Mouse (Mus musculus): Measurements from ENCODE around the gene Golph3l. TPM values are rescaled to one million over a fixed set of nuclear protein-coding genes. Genes with fewer than 3 reads are reported as not detected.

The Golph3l gene
- polyA plus RNA-seq, 1 experiment from 2014 or later: 34.4 TPM

DNA sequence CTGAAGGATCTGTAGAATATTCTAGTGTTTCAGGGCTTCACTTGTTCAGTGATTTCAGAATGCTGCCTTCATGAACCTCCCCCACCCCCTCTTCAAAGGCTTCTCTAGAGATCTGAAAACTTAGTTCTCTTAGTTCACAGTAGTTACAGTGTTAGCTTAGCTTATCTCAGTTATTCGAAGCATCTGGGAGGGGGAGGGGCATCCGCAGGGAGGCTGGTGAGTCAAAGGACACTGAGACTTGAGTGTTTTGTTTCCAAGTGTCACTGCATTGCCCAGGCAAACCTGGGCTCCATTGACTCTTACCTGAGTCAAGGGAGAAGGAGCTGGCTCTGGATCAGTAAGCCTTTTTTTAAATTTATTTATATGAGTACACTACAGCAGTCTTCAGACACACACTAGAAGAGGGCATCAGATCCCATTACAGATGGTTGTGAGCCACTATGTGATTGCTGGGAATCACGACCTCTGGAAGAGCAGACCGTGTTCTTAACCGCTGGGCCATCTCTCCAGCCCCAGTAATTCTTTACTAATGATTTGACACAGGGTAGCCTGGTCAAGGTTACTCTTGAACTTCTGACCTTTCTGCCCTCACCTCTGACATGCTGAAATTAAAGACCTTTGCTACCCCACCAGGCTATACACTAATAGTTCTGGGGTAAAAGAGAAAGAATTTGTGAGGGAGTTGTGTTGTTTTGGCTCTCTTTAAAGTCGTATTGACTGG, 77.5 kb downstream of the Golph3l start:
- ATAC-seq (replicated peaks; ENCODE audit: low FRiP score, low read depth) (no peak), DNase-seq (ENCODE audit: low spot score) (no peak)
- no peaks in the 10 kb centered on the region for H3K27me3 ChIP-seq (ENCODE audit: insufficient read depth, low read length)
- H3K4me2 ChIP-seq (ENCODE audit: low read length): 0 out of 2 replicates have a peak overlapping the region, but pooled peaks have one; percentile 3
- H3K4me3 ChIP-seq (replicated peaks; ENCODE audit: low read depth, low read length): no peak overlapping the region
- TF ChIP-seq CTCF (IDR thresholded peaks at IDR 0.05; ENCODE audit: low read depth): no peak
- WGBS: 24% methylated on average over 6 of the region's 6 CpGs
- peaks cover 45% of the 10 kb centered on the region for H3K4me1 ChIP-seq (replicated peaks; ENCODE audit: insufficient read depth, low read length)
- H3K27ac ChIP-seq: peak overlapping the region; percentile 91
- H3K9me3 ChIP-seq (replicated peaks; ENCODE audit: low read length): no peaks in the 10 kb centered on the region
- no peak overlapping the region for H3K9ac ChIP-seq (ENCODE audit: low read depth, low read length)
- peaks cover 13% of the 10 kb centered on the region; the same call in 1 of the 2 replicates for H3K36me3 ChIP-seq (ENCODE audit: insufficient read depth, low read length)

DNA sequence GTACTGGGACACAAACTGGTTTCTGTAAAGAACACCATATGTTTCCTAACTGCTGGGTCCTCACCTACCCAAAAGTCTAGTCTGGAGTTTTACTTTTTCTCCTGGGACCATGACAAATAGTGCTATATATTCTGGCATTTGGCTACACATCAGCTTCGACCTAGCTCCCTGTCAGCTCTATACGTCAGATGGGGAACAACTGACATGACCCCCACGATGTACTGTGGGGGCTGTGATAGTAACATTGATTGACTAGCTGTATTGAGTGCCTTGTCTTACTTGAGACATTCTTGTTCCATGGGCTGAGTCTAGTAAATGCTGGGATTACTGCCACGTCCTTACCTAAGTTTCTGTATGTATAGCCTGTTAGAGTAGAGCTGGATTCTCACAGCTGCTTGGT, 78.8 kb downstream of the Golph3l start:
- 0 out of 2 replicates have a peak overlapping the region, but pooled peaks have one; percentile 3 for H3K9ac ChIP-seq (ENCODE audit: low read depth, low read length)
- peak; percentile 6; the same call in 1 of the 2 replicates for ATAC-seq (replicated peaks; ENCODE audit: low FRiP score, low read depth)

DNA sequence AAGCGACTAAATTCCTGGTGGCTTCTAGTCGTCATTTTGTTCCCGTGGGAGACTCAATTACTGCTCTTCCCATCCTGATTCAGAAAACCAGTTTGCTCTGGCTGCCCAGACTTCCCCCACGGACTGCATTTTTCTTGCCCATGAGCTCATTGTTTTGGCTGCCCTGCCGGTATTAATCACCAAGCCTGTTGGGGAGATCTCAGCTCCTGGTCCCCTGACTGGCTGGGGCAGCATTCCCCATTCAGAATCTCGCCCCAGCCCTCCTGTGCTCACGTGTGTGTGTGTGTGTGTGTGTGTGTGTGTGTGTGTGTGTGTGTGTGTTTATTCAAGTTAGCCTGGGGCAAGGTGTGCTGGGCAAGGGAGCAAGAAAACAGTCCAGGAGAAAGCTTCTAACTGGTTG, 79.3 kb downstream of the Golph3l start:
- 0 out of 2 replicates have a peak overlapping the region, but pooled peaks have one; percentile 3 for H3K9ac ChIP-seq (ENCODE audit: low read depth, low read length)
- DNase-seq (ENCODE audit: low spot score): peak; percentile 85
- no peaks in the 10 kb centered on the region for H3K27me3 ChIP-seq (ENCODE audit: insufficient read depth, low read length)
- ATAC-seq (replicated peaks; ENCODE audit: low FRiP score, low read depth): peak; percentile 70
- peaks cover 13% of the 10 kb centered on the region; the same call in 1 of the 2 replicates for H3K36me3 ChIP-seq (ENCODE audit: insufficient read depth, low read length)
- no peak for TF ChIP-seq CTCF (IDR thresholded peaks at IDR 0.05; ENCODE audit: low read depth)
- H3K4me2 ChIP-seq (ENCODE audit: low read length): peak overlapping the region; percentile 21; the same call in 1 of the 2 replicates
- peaks cover 46% of the 10 kb centered on the region for H3K4me1 ChIP-seq (replicated peaks; ENCODE audit: insufficient read depth, low read length)
- no peaks in the 10 kb centered on the region for H3K9me3 ChIP-seq (replicated peaks; ENCODE audit: low read length)
- H3K27ac ChIP-seq: peak overlapping the region; percentile 91
- H3K4me3 ChIP-seq (replicated peaks; ENCODE audit: low read depth, low read length): no peak overlapping the region
- 14% methylated on average over 7 of the region's 7 CpGs for WGBS

More for the DNA sequence above, 78.8 kb downstream of the Golph3l start:
- H3K27me3 ChIP-seq (ENCODE audit: insufficient read depth, low read length): no peaks in the 10 kb centered on the region
- peaks cover 13% of the 10 kb centered on the region; the same call in 1 of the 2 replicates for H3K36me3 ChIP-seq (ENCODE audit: insufficient read depth, low read length)
- H3K4me2 ChIP-seq (ENCODE audit: low read length): peak overlapping the region; percentile 21; the same call in 1 of the 2 replicates
- H3K4me1 ChIP-seq (replicated peaks; ENCODE audit: insufficient read depth, low read length): peaks cover 46% of the 10 kb centered on the region
- 40% methylated on average over 4 of the region's 4 CpGs for WGBS
- no peak overlapping the region for H3K4me3 ChIP-seq (replicated peaks; ENCODE audit: low read depth, low read length)
- DNase-seq (ENCODE audit: low spot score): no peak
- no peaks in the 10 kb centered on the region for H3K9me3 ChIP-seq (replicated peaks; ENCODE audit: low read length)
- TF ChIP-seq CTCF (IDR thresholded peaks at IDR 0.05; ENCODE audit: low read depth): no peak
- H3K27ac ChIP-seq: peak overlapping the region; percentile 91

Other genes starting within 250 kb of the Golph3l start
- 22.2 and 23.2 TPM in 2 replicates for gene Setdb1, start 231.7 kb upstream of the Golph3l start, polyA plus RNA-seq (2015; fragmentation: Nextera tagmentation; extraction: Ambion mirVana)
- gene 4930558C23Rik, start 186.1 kb upstream of the Golph3l start, polyA plus RNA-seq (2015; fragmentation: Nextera tagmentation; extraction: Ambion mirVana): 0.22 and 0.26 TPM in 2 replicates
- 21.6 and 26.7 TPM in 2 replicates for gene Arnt, start 154.5 kb upstream of the Golph3l start, polyA plus RNA-seq (2015; fragmentation: Nextera tagmentation; extraction: Ambion mirVana)
- gene Ctsk, start 89.7 kb upstream of the Golph3l start, polyA plus RNA-seq (2015; fragmentation: Nextera tagmentation; extraction: Ambion mirVana): 10.5 and 11.3 TPM in 2 replicates
- gene Ctss, start 62.1 kb upstream of the Golph3l start, polyA plus RNA-seq (2015; fragmentation: Nextera tagmentation; extraction: Ambion mirVana): 22.1 and 24.0 TPM in 2 replicates
- not detected in 2 replicates for gene Hormad1, start 29.3 kb upstream of the Golph3l start, polyA plus RNA-seq (2015; fragmentation: Nextera tagmentation; extraction: Ambion mirVana)
- 53.8 and 57.3 TPM in 2 replicates for gene Ensa, start 36.1 kb downstream of the Golph3l start, polyA plus RNA-seq (2015; fragmentation: Nextera tagmentation; extraction: Ambion mirVana)
- gene Mcl1, start 69.9 kb downstream of the Golph3l start, polyA plus RNA-seq (2015; fragmentation: Nextera tagmentation; extraction: Ambion mirVana): 60.9 and 70.2 TPM in 2 replicates
- 3.6 TPM in 2 replicates for gene Adamtsl4, start 99.0 kb downstream of the Golph3l start, polyA plus RNA-seq (2015; fragmentation: Nextera tagmentation; extraction: Ambion mirVana)
- gene Ecm1, start 150.6 kb downstream of the Golph3l start, polyA plus RNA-seq (2015; fragmentation: Nextera tagmentation; extraction: Ambion mirVana): 173 and 178 TPM in 2 replicates
- 28.7 and 34.7 TPM in 2 replicates for gene Tars2, start 171.3 kb downstream of the Golph3l start, polyA plus RNA-seq (2015; fragmentation: Nextera tagmentation; extraction: Ambion mirVana)
- gene Rprd2, start 229.9 kb downstream of the Golph3l start, polyA plus RNA-seq (2015; fragmentation: Nextera tagmentation; extraction: Ambion mirVana): 15.1 and 17.3 TPM in 2 replicates